Mouse (Mus musculus) cerebellum, postnatal 10 days (tissue): ENCODE measurements around the gene Zfp37.

Source experiments
- DNase-seq, 2 experiments: peaks; one replicate each; pipeline ENCODE4 v3.0.0; 2021; ENCODE audit warnings: mixed read lengths in 2 of 2

Zfp37 gene

GRCm38 (mm10) chr4:62208696-62209380 lies 22.0 kb downstream of the Zfp37 start:
- peak; percentile 19 to 34 for DNase-seq

- peak; percentile 94 to 96 for DNase-seq
Measured at GRCm38 (mm10) chr4:62207851-62208695, 22.8 kb downstream of the Zfp37 start.

- DNase-seq, result no peak
Measured at GRCm38 (mm10) chr4:62199923-62200529, 30.8 kb downstream of the Zfp37 start.

- no peak for DNase-seq
Measured at GRCm38 (mm10) chr4:62188778-62189177, 42.1 kb downstream of the Zfp37 start.

- peak; percentile 56 to 59 for DNase-seq
Measured at GRCm38 (mm10) chr4:62177282-62177681, 53.6 kb downstream of the Zfp37 start.

GRCm38 (mm10) chr4:62174471-62174870 lies 56.4 kb downstream of the Zfp37 start:
- no peak for DNase-seq

GRCm38 (mm10) chr4:62167636-62168035 lies 63.2 kb downstream of the Zfp37 start:
- DNase-seq, result peak; percentile 19 to 53

GRCm38 (mm10) chr4:62158401-62158800 lies 72.4 kb downstream of the Zfp37 start:
- no peak for DNase-seq

- no peak for DNase-seq
Measured at GRCm38 (mm10) chr4:62150811-62151210, 80.0 kb downstream of the Zfp37 start, which contains the start of gene Mup21. Mup21 (minus strand) TSS chr4:62150863.
